Mouse (Mus musculus): ENCODE results near the gene Gm49384.

GRCm38 (mm10) chr12:69157107-69157506 is 47.0 kb downstream of the Gm49384 start:
- TF ChIP-seq CTCF (IDR thresholded peaks at IDR 0.05; ENCODE audit: borderline replicate concordance, extremely low read depth, insufficient read depth, insufficient read length) (no peak), POLR2A (IDR thresholded peaks at IDR 0.05; ENCODE audit: borderline replicate concordance, extremely low read depth, insufficient read depth, insufficient read length, poor library complexity, severe bottlenecking) (no peak)

Measured in brain, embryonic 14.5 days (tissue).